Mouse (Mus musculus) left cerebral cortex, adult 9 months (tissue): ENCODE measurements at regions not wholly inside any gene's neighbourhood (a gene's known extent, or its start where the extent isn't known, plus 50 kb on each side); places are given as distances from the start of the nearest gene placed in this dataset.
A peak's percentile ranks its signal among the peaks of the same experiment; 100 is the strongest.

Experiments
- DNase-seq, 2 experiments: peaks; one replicate each; pipeline ENCODE4 v3.0.0; 2022; ENCODE audit warnings: low spot score in 2 of 2

- DNase-seq = no peak
Observed at GRCm38 (mm10) chr14:92958138-92958537, 932.3 kb downstream of the Pcdh9 start.

GRCm38 (mm10) chr14:92955485-92955884 lies 935.0 kb downstream of the Pcdh9 start:
- no peak for DNase-seq

GRCm38 (mm10) chr14:92907623-92908045 lies 982.8 kb downstream of the Pcdh9 start:
- DNase-seq = peak; percentile 3 to 8

GRCm38 (mm10) chr14:92874548-92874947 lies 1015.9 kb downstream of the Pcdh9 start:
- DNase-seq = no peak

- DNase-seq = no peak
Observed at GRCm38 (mm10) chr14:92866462-92866861, 1024.0 kb downstream of the Pcdh9 start.

- DNase-seq = no peak
Observed at GRCm38 (mm10) chr14:92862942-92863341, 1027.5 kb downstream of the Pcdh9 start.

- DNase-seq = no peak
Observed at GRCm38 (mm10) chr14:92860723-92861122, 1029.8 kb downstream of the Pcdh9 start.

GRCm38 (mm10) chr14:92833646-92834045 lies 1056.8 kb downstream of the Pcdh9 start:
- no peak for DNase-seq

- DNase-seq = no peak
Observed at GRCm38 (mm10) chr14:92829171-92829570, 1061.3 kb downstream of the Pcdh9 start.

- no peak for DNase-seq
Observed at GRCm38 (mm10) chr14:92826576-92827284, 1063.7 kb downstream of the Pcdh9 start.

GRCm38 (mm10) chr14:92820061-92820460 lies 1070.4 kb downstream of the Pcdh9 start:
- DNase-seq = no peak
